Comparison of ENCODE assay signal across 9 mouse cellular contexts in the genomic region with DNA sequence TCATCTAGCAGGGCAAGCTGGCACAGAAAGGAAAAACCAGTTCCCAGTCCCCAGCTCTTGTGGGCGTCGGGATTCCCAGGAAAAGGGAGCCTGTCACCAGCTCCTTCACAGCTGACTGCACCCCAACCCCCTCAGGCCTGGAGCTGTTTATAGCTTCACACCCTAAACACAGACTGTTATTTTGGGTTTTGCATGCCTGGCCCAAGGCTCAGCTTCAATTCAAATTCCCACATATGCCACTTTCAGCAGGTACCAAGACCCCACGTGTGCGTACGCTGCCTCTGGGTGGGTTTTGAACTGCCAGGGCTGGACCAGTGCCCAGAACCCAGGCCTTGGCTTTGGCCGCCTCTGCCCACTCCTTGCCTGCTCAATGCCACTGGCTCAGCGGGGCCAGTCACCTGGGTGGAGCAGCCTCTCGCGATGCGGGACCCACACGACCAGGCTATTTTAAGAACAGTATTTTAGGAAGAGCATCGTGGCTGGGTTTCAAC.
DNase-seq lines count a peak whose midpoint lies in the region; ATAC-seq lines count a peak whose summit lies in the region.
"Had no signal": no experiment of that assay in that cellular context is flagged by ENCODE, and none has a peak within 500 bp of the region (broad histone marks: within the 10 kb centered on the region; RNA-seq: fewer than 3 reads in every experiment).

No protein-coding gene starts in this region.

- ATAC-seq in hindbrain, embryonic 13.5 days (ENCODE audit: low FRiP score) = no peak
- ATAC-seq in activated CD4-positive, CD25-positive, alpha-beta regulatory T cell, adult 4 months = no peak

- no peaks in the 10 kb centered on the region for H3K36me3 ChIP-seq in hindbrain, embryonic 13.5 days

- DNase-seq in retina, postnatal 1 day = peak; percentile 66
- DNase-seq in retina, embryonic 14.5 days (ENCODE audit: low spot score) = no peak
- DNase-seq in frontal cortex, postnatal 36 days (ENCODE audit: low spot score in 2 of 2) = peak; percentile 49 to 81
- DNase-seq in left cerebral cortex, postnatal 25 days (ENCODE audit: low spot score in 2 of 2) = peak; percentile 57 to 90
- DNase-seq in embryo, embryonic 10 days (ENCODE audit: low spot score) = no peak
- no peak for DNase-seq in spleen, adult 12 weeks (ENCODE audit: low spot score)

- 72% methylated on average over 12 of the region's 12 CpGs for WGBS in hindbrain, embryonic 13.5 days

- H3K27me3 ChIP-seq in hindbrain, embryonic 13.5 days = no peaks in the 10 kb centered on the region

- H3K9ac ChIP-seq in hindbrain, embryonic 13.5 days = no peak overlapping the region

- no peak overlapping the region for H3K4me2 ChIP-seq in hindbrain, embryonic 13.5 days

- H3K4me3 ChIP-seq in hindbrain, embryonic 13.5 days = no peak overlapping the region

- intact Hi-C loops in left cerebral cortex, postnatal 25 days (cut with DNase I) = no loop called here

- H3K9me3 ChIP-seq in hindbrain, embryonic 13.5 days = no peaks in the 10 kb centered on the region

- peak overlapping the region; percentile 66 for H3K27ac ChIP-seq in hindbrain, embryonic 13.5 days
- H3K27ac ChIP-seq: macrophage had no signal

- H3K4me1 ChIP-seq in hindbrain, embryonic 13.5 days (replicated peaks) = peaks cover 18% of the 10 kb centered on the region

Comparison
In these comparisons a context has a peak if more than half of its experiments do, and no peak if none do; other contexts are left out.
1. DNase-seq: peak in retina, postnatal 1 day (single experiment), frontal cortex, postnatal 36 days (2 of 2) and left cerebral cortex, postnatal 25 days (2 of 2); none in retina, embryonic 14.5 days (single experiment), embryo, embryonic 10 days (single experiment) and spleen, adult 12 weeks (single experiment).